Mouse (Mus musculus) right cerebral cortex, postnatal 36 days (tissue): ENCODE data around the gene Hspe1.

Source experiments
- DNase-seq, 2 experiments: peaks; one replicate each; pipeline ENCODE4 v3.0.0; 2022; ENCODE audit warnings: low spot score in 2 of 2, mixed read lengths in 1 of 2

Hspe1 gene

GRCm38 (mm10) chr1:55134301-55134700, 46.4 kb downstream of the Hspe1 start:
- DNase-seq, result no peak

GRCm38 (mm10) chr1:55135846-55136245, 47.9 kb downstream of the Hspe1 start:
- no peak for DNase-seq
